Comparison of ENCODE assay signal across 21 mouse cellular contexts in the genomic region with DNA sequence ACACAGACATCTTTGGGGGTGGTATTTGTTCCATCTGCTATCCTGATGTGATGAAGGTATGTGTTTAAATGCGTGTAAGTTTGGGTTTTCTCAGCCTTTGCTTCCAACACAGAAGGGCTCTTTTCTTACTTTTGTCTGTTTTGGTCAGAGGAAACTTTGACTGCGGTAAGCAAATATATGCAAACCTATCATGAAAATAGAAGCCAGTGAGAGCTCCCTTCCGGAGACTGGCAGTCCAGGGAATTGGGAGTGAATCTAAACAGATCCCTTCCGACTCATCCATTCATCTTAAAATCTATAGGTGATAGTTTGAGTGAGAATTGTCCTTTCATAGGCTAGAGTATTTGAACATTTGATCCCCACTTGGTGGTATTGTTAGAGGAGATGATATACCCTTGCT. TPM values are rescaled to one million over a fixed set of nuclear protein-coding genes. Genes with fewer than 3 reads are reported as not detected.
DNase-seq lines count a peak whose midpoint lies in the region; TF ChIP-seq lines count a peak whose summit lies in the region.
"Had no signal": no experiment of that assay in that cellular context is flagged by ENCODE, and none has a peak within 500 bp of the region (broad histone marks: within the 10 kb centered on the region; RNA-seq: fewer than 3 reads in every experiment).

No protein-coding gene starts in this region.

- peaks cover 2 to 24% of the 10 kb centered on the region in 2 experiments; a peak in 3 of 4 replicates for H3K4me1 ChIP-seq in CH12.LX (ENCODE audit: control insufficient read depth in 1 of 2, insufficient read depth in 2 of 2)

- in situ Hi-C loops in CH12.LX (cut with MboI; ENCODE audit: low pct_ligation_motif_present, low pct_unique_long_range_greater_than_20kb, low sequenced_read_pairs): no loop called here

- peak; percentile 63 for TF ChIP-seq EP300 in CH12.LX (IDR thresholded peaks at IDR 0.05; ENCODE audit: low read length)

- dilution Hi-C loops in CH12.LX (cut with MboI; ENCODE audit: extremely low pct_ligation_motif_present, extremely low pct_unique_long_range_greater_than_20kb, low sequenced_read_pairs): no loop called here

- H3K27ac ChIP-seq in CH12.LX (ENCODE audit: insufficient read depth, low read depth): no peak overlapping the region

- H3K4me2 ChIP-seq in CH12.LX (ENCODE audit: insufficient read depth, low read depth, poor library complexity, severe bottlenecking): peak overlapping the region; percentile 85

- no peaks in the 10 kb centered on the region for H3K36me3 ChIP-seq in CH12.LX (replicated peaks in 1 of 2; ENCODE audit: control insufficient read depth in 1 of 2, insufficient read depth in 1 of 2, low read length in 1 of 2)
- H3K36me3 ChIP-seq: G1E had no signal

- TF ChIP-seq POLR2A in CH12.LX (IDR thresholded peaks at IDR 0.05; ENCODE audit: low read depth, low read length): no peak

- no peaks in the 10 kb centered on the region for H3K79me2 ChIP-seq in CH12.LX (replicated peaks; ENCODE audit: control insufficient read depth, extremely low read depth, insufficient read depth, poor library complexity, severe bottlenecking)

- H3K9me3 ChIP-seq in CH12.LX (replicated peaks; ENCODE audit: low read length): no peaks in the 10 kb centered on the region
- H3K9me3 ChIP-seq: G1E had no signal

- H3K9ac ChIP-seq in CH12.LX (ENCODE audit: insufficient read depth, low read depth): no peak overlapping the region

- H3K4me3 ChIP-seq in CH12.LX (replicated peaks in 1 of 3; ENCODE audit: low read depth in 2 of 3, low read length in 2 of 3, poor library complexity in 1 of 3): no peak overlapping the region

- TF ChIP-seq RAD21 in CH12.LX (IDR thresholded peaks at IDR 0.05; ENCODE audit: low read depth, low read length): no peak

- H3K27me3 ChIP-seq in CH12.LX (replicated peaks): peaks cover 2% of the 10 kb centered on the region
- H3K27me3 ChIP-seq: Patski had no signal

- TF ChIP-seq CTCF in CH12.LX (conservative IDR thresholded peaks at IDR 0.05 in 1 of 2, IDR thresholded peaks at IDR 0.05 in 1 of 2; ENCODE audit: low read depth in 2 of 2, low read length in 2 of 2): no peak

- peak; percentile 59 for DNase-seq in CH12.LX (ENCODE audit: extremely low read depth)
- DNase-seq in layer of hippocampus, adult 9-11 months: no peak
- DNase-seq: adrenal gland, adult 2 months; adrenal gland, adult 8-10 months; adrenal gland, postnatal 10 days; adrenal gland, postnatal 14 days; adrenal gland, postnatal 25 days; adrenal gland, postnatal 36 days; B cell, adult 2 months; cerebellum, adult 11 months; cerebellum, adult 11-12 months; cerebellum, adult 18-20 months; cerebellum, adult 2 months; cerebellum, adult 8-10 months had no signal

TF ChIP-seq in CH12.LX, 34 proteins besides CTCF, POLR2A, EP300 and RAD21:
- TF ChIP-seq ETS1 (conservative IDR thresholded peaks at IDR 0.05; ENCODE audit: low read depth, low read length): peak; percentile 38; the same call in 1 of the 2 replicates
- peak; percentile 39; the same call in 1 of the 2 replicates for TF ChIP-seq IRF4 (IDR thresholded peaks at IDR 0.05; ENCODE audit: low read depth, low read length)
- TF ChIP-seq TBP (conservative IDR thresholded peaks at IDR 0.05; ENCODE audit: low read depth, low read length): 0 out of 2 replicates have a peak, but pooled peaks have one; percentile 18
- peak; percentile 83 for TF ChIP-seq MEF2A (IDR thresholded peaks at IDR 0.05; ENCODE audit: borderline replicate concordance, low read depth, low read length)
- no peak for TF ChIP-seq CHD2 (IDR thresholded peaks at IDR 0.05; ENCODE audit: low read length)
- no peak for TF ChIP-seq E2F4 (IDR thresholded peaks at IDR 0.05; ENCODE audit: insufficient replicate concordance, low read depth, low read length)
- TF ChIP-seq ZKSCAN1 (IDR thresholded peaks at IDR 0.05; ENCODE audit: borderline replicate concordance, low read depth, low read length): no peak

RNA-seq across cellular contexts. Expression of gene Lamtor1, which starts 17.2 kb away (rescaled TPM):
- total RNA-seq in CH12.LX (2012; rRNA removed): 68.6 and 77.9 TPM in 2 replicates
- 80.7 and 86.2 TPM in 2 replicates for total RNA-seq in CH12.LX (2014; rRNA removed)
- 107 and 124 TPM in 2 replicates for polyA plus RNA-seq in CH12.LX (2012; ENCODE audit: insufficient read length, low read depth)

RNA-seq across cellular contexts. Expression of gene Tomt, which starts 17.7 kb away (rescaled TPM):
- total RNA-seq in CH12.LX (2012; rRNA removed) (1.1 and 1.4 TPM in 2 replicates), CH12.LX (2014; rRNA removed) (0.07 and 0.22 TPM in 2 replicates)
- 1.3 TPM in 2 replicates for polyA plus RNA-seq in CH12.LX (2012; ENCODE audit: insufficient read length, low read depth)
- total RNA-seq: adrenal gland, adult 18-20 months; adrenal gland, adult 2 months; adrenal gland, adult 8-10 months; adrenal gland, postnatal 14 days; adrenal gland, postnatal 25 days; adrenal gland, postnatal 36 days; adrenal gland, postnatal 4 days had no signal
- polyA plus RNA-seq: adrenal gland, adult 2 months; CD4-positive, CD25-positive, alpha-beta regulatory T cell, adult 4 months had no signal

RNA-seq across cellular contexts. Expression of gene Folr1, which starts 17.9 kb away (rescaled TPM):
- total RNA-seq in CH12.LX (2012; rRNA removed): 0.25 and 0.34 TPM in 2 replicates
- total RNA-seq in CH12.LX (2014; rRNA removed): not detected in 2 replicates
- polyA plus RNA-seq in CH12.LX (2012; ENCODE audit: insufficient read length, low read depth): not detected in 2 replicates
- polyA plus RNA-seq: activated CD4-positive, CD25-positive, alpha-beta regulatory T cell, adult 4 months; CD4-positive, CD25-positive, alpha-beta regulatory T cell, adult 4 months; G1E had no signal

RNA-seq across cellular contexts. Expression of gene Anapc15, which starts 24.9 kb away (rescaled TPM):
- 69.1 and 88.8 TPM in 2 replicates for total RNA-seq in CH12.LX (2012; rRNA removed)
- total RNA-seq in CH12.LX (2014; rRNA removed): 90.6 and 98.5 TPM in 2 replicates
- polyA plus RNA-seq in CH12.LX (2012; ENCODE audit: insufficient read length, low read depth): 97.1 and 107 TPM in 2 replicates

RNA-seq across cellular contexts. Expression of gene Folr2, which starts 31.5 kb away (rescaled TPM):
- total RNA-seq in CH12.LX (2012; rRNA removed) (not detected in 2 replicates), CH12.LX (2014; rRNA removed) (not detected in 2 replicates)
- not detected in 2 replicates for polyA plus RNA-seq in CH12.LX (2012; ENCODE audit: insufficient read length, low read depth)
- total RNA-seq: G1E, MEL had no signal
- polyA plus RNA-seq: activated CD4-positive, CD25-positive, alpha-beta regulatory T cell, adult 4 months; CD4-positive, CD25-positive, alpha-beta regulatory T cell, adult 4 months; G1E; Patski had no signal
